Mouse (Mus musculus): ENCODE results near the gene Sptbn4. TPM values are rescaled to one million over a fixed set of nuclear protein-coding genes. Genes with fewer than 3 reads are reported as not detected.

Sptbn4 gene
- polyA plus RNA-seq, 1 experiment from 2014 or later, result 1.2 TPM

GRCm38 (mm10) chr7:27473156-27473834, 25.8 kb upstream of the Sptbn4 start, which contains the start of gene Sertad3:
Sertad3 (plus strand) TSS chr7:27473768.
- Histone ChIP-seq H3K9ac (peak within 1 kb of the TSS; percentile 70), H3K4me1 (no peaks in the 10 kb centered on the region), H3K4me3 (peak within 1 kb of the TSS; percentile 69), H3K27me3 (replicated peaks) (no peaks in the 10 kb centered on the region), H3K4me2 (replicated peaks) (peak within 1 kb of the TSS; percentile 76), H3K36me3 (peaks cover 14% of the 10 kb centered on the region), H3K27ac (peak within 1 kb of the TSS; percentile 81), H3K9me3 (no peaks in the 10 kb centered on the region)
- under 1% methylated on average over 36 of the region's 36 CpGs for whole genome bisulfite sequencing
- peak; percentile 95 for ATAC-seq (ENCODE audit: low FRiP score, low read depth)

DNA sequence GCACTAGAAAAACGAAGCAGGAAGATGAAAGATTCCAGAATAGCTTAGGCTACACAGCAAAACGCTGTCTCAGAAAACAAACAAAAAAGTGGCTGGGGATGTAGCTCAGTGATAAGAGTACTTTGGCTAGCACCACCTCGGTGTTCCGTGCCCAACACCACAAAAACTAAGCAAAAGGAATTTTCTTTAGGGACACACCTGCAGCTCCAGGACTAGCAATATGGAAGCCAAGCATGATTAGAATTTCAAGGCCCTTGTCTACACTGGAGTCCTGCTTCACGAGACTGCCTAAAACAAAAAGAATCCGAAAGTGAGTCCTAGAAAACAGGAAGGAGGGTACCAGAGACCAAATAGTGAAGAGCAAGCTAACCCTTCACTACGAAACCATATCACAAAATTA, 25.1 kb upstream of the Sptbn4 start:
- Histone ChIP-seq H3K9ac (no peak overlapping the region), H3K4me2 (replicated peaks) (peak overlapping the region; percentile 76), H3K36me3 (peaks cover 14% of the 10 kb centered on the region), H3K27ac (no peak overlapping the region), H3K4me3 (no peak overlapping the region), H3K4me1 (no peaks in the 10 kb centered on the region), H3K27me3 (replicated peaks) (no peaks in the 10 kb centered on the region), H3K9me3 (no peaks in the 10 kb centered on the region)
- WGBS, result 56% methylated on average over 7 of the region's 7 CpGs
- no peak for ATAC-seq (ENCODE audit: low FRiP score, low read depth)

DNA sequence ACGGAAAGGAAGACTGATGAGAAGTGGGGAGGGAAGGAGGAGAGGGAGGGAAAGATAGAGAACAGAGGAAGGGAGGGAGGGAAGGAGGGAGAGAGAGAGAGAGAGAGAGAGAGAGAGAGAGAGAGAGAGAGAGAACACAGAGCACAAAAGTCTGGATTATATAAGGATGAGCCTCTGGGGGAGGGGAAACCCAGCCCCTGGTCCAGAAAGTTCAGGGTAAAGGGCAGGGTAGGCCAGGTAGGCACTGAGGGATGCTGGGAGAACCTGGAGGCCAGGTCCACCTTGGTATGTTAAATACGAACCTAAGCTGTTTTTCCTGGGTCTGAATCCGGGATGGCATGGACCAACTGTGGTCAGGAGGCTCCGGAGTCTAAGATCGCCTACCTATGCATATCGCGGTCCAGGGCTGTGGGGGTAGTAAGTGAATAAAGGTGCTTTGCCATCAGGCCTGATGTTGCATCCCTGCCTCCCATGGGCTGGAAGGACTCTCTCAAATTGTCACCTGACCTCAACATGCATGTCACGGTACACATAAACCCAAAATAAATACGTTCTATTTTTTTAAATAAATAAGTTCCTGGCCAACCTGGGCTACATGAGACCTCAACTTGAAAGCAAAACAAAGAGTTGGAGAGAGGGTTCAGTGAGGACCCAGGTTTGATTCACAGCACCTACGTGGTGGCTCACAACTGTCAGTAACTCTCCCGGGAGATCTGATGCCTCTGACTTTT, 24.1 kb upstream of the Sptbn4 start:
- H3K9ac ChIP-seq, result no peak overlapping the region
- no peaks in the 10 kb centered on the region for H3K4me1 ChIP-seq
- H3K4me2 ChIP-seq (replicated peaks), result no peak overlapping the region
- no peaks in the 10 kb centered on the region for H3K9me3 ChIP-seq
- 91% methylated on average over 11 of the region's 11 CpGs for WGBS
- H3K4me3 ChIP-seq, result no peak overlapping the region
- peaks cover 8% of the 10 kb centered on the region; the same call in 1 of the 2 replicates for H3K36me3 ChIP-seq
- no peak overlapping the region for H3K27ac ChIP-seq
- no peaks in the 10 kb centered on the region for H3K27me3 ChIP-seq (replicated peaks)
- no peak for ATAC-seq (ENCODE audit: low FRiP score, low read depth)

DNA sequence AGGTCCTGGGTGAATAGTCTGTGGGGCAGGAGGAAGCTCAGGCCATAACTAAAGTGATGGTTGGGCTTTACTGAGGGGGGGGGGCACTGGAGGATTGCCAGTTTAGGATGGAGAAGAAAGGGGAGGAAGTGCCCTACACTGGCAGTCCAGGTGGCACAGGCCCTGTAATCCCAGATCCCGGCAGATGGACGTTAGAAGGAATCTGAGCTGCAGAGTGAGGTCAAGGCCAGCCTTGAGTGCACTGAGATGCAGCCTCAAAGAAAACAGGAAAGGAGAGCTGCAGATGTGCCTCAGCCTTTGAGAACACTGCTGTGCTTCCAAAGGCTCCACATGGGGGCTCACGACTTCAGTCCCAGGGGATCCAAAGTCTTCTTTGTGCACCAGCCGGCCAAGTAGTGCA, 20.2 kb upstream of the Sptbn4 start:
- ATAC-seq (ENCODE audit: low FRiP score, low read depth), result no peak
- no peaks in the 10 kb centered on the region for H3K9me3 ChIP-seq
- H3K4me3 ChIP-seq, result no peak overlapping the region
- H3K9ac ChIP-seq, result no peak overlapping the region
- H3K4me1 ChIP-seq, result no peaks in the 10 kb centered on the region
- H3K36me3 ChIP-seq, result no peaks in the 10 kb centered on the region
- no peak overlapping the region for H3K27ac ChIP-seq
- H3K4me2 ChIP-seq (replicated peaks), result no peak overlapping the region
- no peaks in the 10 kb centered on the region for H3K27me3 ChIP-seq (replicated peaks)
- WGBS, result 54% methylated on average over 4 of the region's 4 CpGs

DNA sequence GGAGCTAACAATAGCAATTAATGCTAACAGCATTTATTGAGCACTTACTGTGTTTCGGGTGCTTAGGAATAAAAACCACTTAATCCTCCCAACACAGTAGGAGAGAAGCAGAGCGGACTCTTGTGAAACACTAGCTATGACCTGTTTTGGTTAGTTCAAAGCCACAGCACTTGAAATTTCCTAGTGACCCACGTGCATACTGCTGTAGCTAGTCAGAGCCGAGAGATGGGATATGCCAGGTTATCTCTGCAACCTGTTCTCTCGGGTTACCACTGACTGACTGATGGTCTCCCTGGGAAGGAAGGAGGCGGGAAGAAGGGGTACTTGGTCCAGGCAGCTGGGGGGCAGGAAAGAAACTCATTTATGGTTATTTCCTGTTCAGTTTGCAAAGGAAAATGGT, 13.0 kb upstream of the Sptbn4 start:
- Histone ChIP-seq H3K27ac (no peak overlapping the region), H3K4me3 (no peak overlapping the region), H3K4me2 (replicated peaks) (no peak overlapping the region), H3K27me3 (replicated peaks) (no peaks in the 10 kb centered on the region), H3K4me1 (no peaks in the 10 kb centered on the region), H3K36me3 (no peaks in the 10 kb centered on the region), H3K9me3 (no peaks in the 10 kb centered on the region), H3K9ac (no peak overlapping the region)
- 87% methylated on average over 6 of the region's 6 CpGs for WGBS
- ATAC-seq (ENCODE audit: low FRiP score, low read depth), result no peak

- no peak overlapping the region for H3K9ac ChIP-seq
- H3K4me1 ChIP-seq, result no peaks in the 10 kb centered on the region
- H3K27ac ChIP-seq, result no peak overlapping the region
- no peak overlapping the region for H3K4me3 ChIP-seq
- no peak for ATAC-seq (ENCODE audit: low FRiP score, low read depth)
- H3K9me3 ChIP-seq, result no peaks in the 10 kb centered on the region
- H3K4me2 ChIP-seq (replicated peaks), result no peak overlapping the region
- H3K36me3 ChIP-seq, result no peaks in the 10 kb centered on the region
- no peaks in the 10 kb centered on the region for H3K27me3 ChIP-seq (replicated peaks)
- WGBS, result 93% methylated on average over 5 of the region's 5 CpGs
Observed at GRCm38 (mm10) chr7:27459640-27460039, 12.2 kb upstream of the Sptbn4 start.

DNA sequence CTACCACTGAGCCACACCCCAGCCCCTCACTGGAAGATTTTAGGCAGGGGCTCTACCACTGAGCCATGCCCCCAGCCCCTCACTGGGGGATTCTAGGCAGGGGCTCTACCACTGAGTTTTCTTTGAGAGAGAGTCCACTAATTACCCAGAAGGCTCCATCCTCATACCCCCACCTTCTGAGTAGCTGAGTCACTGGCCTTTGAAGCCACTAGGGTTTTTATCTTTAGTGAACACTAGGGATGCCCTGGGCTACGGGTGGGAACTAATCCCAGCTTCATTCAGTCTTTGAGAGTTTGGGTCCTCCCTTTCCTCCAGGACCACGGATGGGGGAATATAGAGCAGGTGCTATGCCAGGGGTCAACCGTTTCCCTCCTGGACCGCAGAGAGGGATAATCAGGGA, 11.1 kb upstream of the Sptbn4 start:
- H3K9ac ChIP-seq, result no peak overlapping the region
- no peaks in the 10 kb centered on the region for H3K9me3 ChIP-seq
- ATAC-seq (ENCODE audit: low FRiP score, low read depth), result no peak
- H3K4me1 ChIP-seq, result no peaks in the 10 kb centered on the region
- no peak overlapping the region for H3K4me3 ChIP-seq
- no peak overlapping the region for H3K4me2 ChIP-seq (replicated peaks)
- 92% methylated on average over 4 of the region's 4 CpGs for WGBS
- H3K27ac ChIP-seq, result no peak overlapping the region
- H3K27me3 ChIP-seq (replicated peaks), result no peaks in the 10 kb centered on the region
- H3K36me3 ChIP-seq, result no peaks in the 10 kb centered on the region

GRCm38 (mm10) chr7:27455273-27455672, 7.8 kb upstream of the Sptbn4 start:
- ATAC-seq (ENCODE audit: low FRiP score, low read depth), result no peak
- no peaks in the 10 kb centered on the region for H3K9me3 ChIP-seq
- no peak overlapping the region for H3K4me2 ChIP-seq (replicated peaks)
- 86% methylated on average over 3 of the region's 3 CpGs for WGBS
- no peaks in the 10 kb centered on the region for H3K36me3 ChIP-seq
- H3K4me1 ChIP-seq, result no peaks in the 10 kb centered on the region
- no peak overlapping the region for H3K27ac ChIP-seq
- no peaks in the 10 kb centered on the region for H3K27me3 ChIP-seq (replicated peaks)
- H3K9ac ChIP-seq, result no peak overlapping the region
- H3K4me3 ChIP-seq, result no peak overlapping the region

DNA sequence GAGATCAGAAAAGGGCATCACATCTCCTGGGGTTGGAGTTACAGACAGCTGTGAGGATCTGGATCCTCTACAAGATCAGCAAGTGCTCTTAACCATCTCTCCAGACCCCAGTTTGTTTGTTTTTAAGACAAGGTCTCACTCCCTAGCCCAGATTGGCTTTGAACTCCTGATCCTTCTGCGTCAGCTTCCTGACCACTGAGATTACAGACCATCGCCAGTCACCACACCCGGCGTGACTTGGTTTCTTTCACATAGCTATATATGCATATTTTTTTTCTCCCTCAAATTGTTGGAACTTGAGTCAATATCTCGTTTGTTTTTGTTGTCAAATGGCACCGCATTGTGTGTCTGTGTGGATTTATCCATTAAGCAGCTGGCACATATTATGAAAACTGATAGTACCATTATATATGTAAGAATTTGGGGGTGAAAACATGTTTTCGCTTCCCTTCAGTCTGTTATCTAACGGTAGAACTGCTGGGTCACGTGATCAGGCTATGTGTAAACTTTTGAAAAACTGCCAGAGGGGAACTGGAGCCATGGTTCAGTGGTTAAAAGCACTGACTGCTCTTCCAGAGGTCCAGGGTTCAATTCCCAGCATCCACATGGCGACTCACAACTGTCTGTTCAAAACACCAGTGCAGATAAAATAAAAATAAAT, 7.1 kb upstream of the Sptbn4 start:
- Histone ChIP-seq H3K9me3 (no peaks in the 10 kb centered on the region), H3K27ac (no peak overlapping the region), H3K4me2 (replicated peaks) (no peak overlapping the region), H3K4me1 (no peaks in the 10 kb centered on the region), H3K4me3 (no peak overlapping the region), H3K27me3 (replicated peaks) (no peaks in the 10 kb centered on the region), H3K36me3 (no peaks in the 10 kb centered on the region), H3K9ac (no peak overlapping the region)
- 82% methylated on average over 10 of the region's 10 CpGs for WGBS
- no peak for ATAC-seq (ENCODE audit: low FRiP score, low read depth)

- no peaks in the 10 kb centered on the region for H3K36me3 ChIP-seq
- WGBS, result 61% methylated on average over 13 of the region's 13 CpGs
- no peak overlapping the region for H3K4me2 ChIP-seq (replicated peaks)
- no peak overlapping the region for H3K9ac ChIP-seq
- no peak overlapping the region for H3K4me3 ChIP-seq
- no peak overlapping the region for H3K27ac ChIP-seq
- H3K9me3 ChIP-seq, result no peaks in the 10 kb centered on the region
- peaks cover 8% of the 10 kb centered on the region; the same call in 1 of the 2 replicates for H3K4me1 ChIP-seq
- no peak for ATAC-seq (ENCODE audit: low FRiP score, low read depth)
- H3K27me3 ChIP-seq (replicated peaks), result peaks cover under 1% of the 10 kb centered on the region; the same call in 1 of the 2 replicates
Observed at GRCm38 (mm10) chr7:27452206-27452770, 4.8 kb upstream of the Sptbn4 start.

GRCm38 (mm10) chr7:27451359-27451758, 3.9 kb upstream of the Sptbn4 start:
- Histone ChIP-seq H3K4me3 (no peak overlapping the region), H3K9me3 (no peaks in the 10 kb centered on the region), H3K36me3 (no peaks in the 10 kb centered on the region), H3K4me2 (replicated peaks) (no peak overlapping the region), H3K9ac (no peak overlapping the region), H3K27me3 (replicated peaks) (peaks cover 8% of the 10 kb centered on the region), H3K4me1 (peaks cover 12% of the 10 kb centered on the region), H3K27ac (no peak overlapping the region)
- 95% methylated on average over 2 of the region's 2 CpGs for WGBS
- no peak for ATAC-seq (ENCODE audit: low FRiP score, low read depth)

GRCm38 (mm10) chr7:27449256-27449862, 1.9 kb upstream of the Sptbn4 start:
- Histone ChIP-seq H3K36me3 (no peaks in the 10 kb centered on the region), H3K9me3 (no peaks in the 10 kb centered on the region), H3K27ac (no peak overlapping the region), H3K4me2 (replicated peaks) (no peak overlapping the region), H3K27me3 (replicated peaks) (peaks cover 25% of the 10 kb centered on the region), H3K4me1 (peaks cover 16% of the 10 kb centered on the region), H3K4me3 (no peak overlapping the region), H3K9ac (no peak overlapping the region)
- ATAC-seq (ENCODE audit: low FRiP score, low read depth), result no peak
- 60% methylated on average over 10 of the region's 10 CpGs for WGBS
